Mouse (Mus musculus) ovary, postnatal 14 days (tissue): ENCODE measurements at regions not wholly inside any gene's neighbourhood (a gene's known extent, or its start where the extent isn't known, plus 50 kb on each side); places are given as distances from the start of the nearest gene placed in this dataset.

Experiments
- DNase-seq: peaks from one replicate; pipeline ENCODE4 v3.0.0; 2022; ENCODE audit warnings: low spot score

DNA sequence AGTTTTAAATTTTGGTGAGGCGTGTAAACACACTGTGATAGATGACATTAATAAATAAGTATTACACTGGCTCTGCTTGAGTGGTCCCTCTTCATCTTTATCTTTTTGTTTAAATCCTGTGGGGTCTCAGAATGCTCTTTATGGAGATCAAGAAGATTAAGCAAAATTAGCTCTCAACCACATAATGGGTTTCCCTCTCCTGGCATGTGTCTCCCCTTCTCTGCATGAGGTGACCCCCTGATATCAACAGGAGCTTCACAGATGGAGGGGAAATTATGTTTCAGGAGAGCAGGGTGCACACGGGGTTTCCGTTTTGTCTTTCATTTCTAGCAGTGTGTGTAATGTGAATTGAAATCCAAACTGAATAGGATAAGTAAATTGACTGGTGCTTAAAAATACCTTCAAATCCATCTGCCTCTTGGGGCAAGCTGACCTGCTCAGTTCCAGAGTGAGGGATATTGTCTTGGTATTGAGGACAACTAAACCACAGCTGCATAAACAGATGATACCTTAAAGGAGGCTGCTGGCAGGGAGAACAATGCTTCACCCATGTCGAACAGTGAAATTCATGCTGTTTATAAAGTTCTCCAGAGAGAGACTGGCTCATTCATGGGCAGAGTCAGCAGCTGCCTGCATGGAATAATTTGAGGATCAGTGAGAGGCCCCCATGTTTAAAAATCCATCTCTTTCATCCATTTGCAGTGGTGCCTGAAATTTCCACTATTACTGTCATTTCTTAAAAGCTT lies 518.3 kb upstream of the Nr2f1 start:
- no peak for DNase-seq

DNA sequence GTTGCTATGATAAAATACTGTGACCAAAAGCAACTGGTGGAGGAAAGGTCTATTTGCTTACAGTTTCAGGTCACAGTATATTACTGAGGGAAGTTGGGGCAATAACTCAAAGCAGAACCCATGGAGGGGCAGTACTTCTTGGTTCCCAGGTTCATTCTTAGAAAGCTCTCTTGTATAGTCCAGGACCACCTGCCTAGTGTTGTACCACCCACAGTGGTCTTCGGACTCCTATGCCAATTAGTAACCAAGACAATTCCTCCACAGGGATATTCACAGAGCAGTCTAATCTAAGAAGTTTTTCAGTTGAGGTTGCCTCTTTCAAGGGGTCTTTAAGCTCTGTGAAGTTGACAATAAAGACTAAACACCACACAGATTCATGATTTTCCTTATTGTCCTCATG lies 517.6 kb upstream of the Nr2f1 start:
- no peak for DNase-seq

DNA sequence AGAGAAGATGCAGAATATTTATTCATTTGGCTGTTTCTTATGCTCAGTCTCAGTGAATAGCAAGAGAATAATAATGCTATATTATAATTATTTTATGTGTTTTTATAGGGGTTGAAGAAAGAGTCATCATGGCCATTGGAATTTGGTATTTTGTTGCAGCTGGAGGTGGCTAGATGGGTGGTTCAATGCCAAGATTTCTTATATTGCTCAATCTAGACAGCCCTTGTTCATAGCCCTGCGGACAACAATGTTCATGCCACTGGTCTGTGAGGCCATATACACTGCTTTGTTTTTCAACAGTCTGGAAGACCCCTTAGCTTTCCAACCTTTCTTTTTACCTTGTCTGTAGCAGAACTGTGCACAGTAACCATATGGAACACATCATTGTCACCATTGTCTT lies 505.1 kb upstream of the Nr2f1 start:
- DNase-seq, result no peak

DNA sequence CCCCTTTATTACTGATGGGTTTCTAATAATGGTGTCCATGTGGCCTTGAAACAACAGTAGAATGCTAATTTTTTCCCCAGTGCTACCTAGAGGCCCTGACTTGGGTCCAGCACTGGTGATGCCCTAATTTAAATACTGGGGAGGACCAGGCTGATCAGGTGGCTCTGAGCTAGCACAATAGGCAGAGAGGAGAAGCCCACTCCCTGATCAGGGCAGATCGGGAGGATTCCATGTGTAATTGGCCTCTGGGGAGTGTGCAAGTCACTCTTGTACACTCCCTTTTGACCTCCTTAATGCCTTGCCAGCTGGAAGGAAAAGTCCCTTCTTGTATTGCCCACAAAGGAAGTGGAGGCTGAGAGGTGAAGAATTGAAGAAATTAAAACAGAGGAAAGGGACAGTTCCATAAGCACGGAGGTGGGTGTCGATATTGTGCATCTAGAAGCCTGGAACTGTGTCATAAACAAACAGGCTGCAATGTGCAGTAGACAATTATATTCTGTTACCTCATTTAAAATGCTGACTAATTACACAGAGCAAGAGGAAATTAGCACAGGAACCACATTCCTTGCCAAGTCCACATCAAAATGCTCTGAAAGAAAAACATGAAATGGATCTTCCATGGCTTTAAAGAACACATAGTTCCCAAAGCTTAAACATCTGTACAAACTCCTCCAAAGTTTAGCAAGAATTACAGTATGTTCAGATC lies 498.4 kb upstream of the Nr2f1 start:
- no peak for DNase-seq

DNA sequence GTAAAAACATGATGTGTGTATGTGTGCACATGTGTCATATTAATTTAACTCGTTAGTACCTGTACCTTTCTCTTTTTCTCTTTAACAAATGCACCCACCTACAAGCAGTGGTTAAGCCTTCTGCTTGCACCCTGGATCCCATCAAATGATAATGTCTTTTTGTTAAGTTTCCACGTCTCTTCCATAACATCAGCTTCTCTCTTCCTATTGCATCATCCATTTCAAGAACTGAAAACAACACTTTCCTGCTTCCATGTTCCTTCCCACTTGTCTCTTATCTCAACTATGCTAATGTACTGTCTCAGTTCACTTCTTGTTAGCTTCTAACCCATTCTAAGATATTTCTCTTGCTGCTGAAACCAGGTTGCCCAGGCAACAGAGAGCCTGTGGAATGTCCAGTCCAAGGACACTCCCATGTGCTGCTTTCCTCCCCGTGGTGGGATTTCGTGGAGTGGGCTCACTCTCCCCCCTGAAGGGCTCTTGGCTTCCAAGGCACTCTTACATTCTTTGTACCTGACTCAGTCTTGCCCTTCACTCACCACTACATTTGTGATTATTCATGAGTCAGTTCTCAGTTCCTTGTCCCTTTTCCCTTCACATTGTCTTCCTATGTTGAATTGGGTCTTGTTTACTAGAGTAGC lies 479.8 kb upstream of the Nr2f1 start:
- no peak for DNase-seq

DNA sequence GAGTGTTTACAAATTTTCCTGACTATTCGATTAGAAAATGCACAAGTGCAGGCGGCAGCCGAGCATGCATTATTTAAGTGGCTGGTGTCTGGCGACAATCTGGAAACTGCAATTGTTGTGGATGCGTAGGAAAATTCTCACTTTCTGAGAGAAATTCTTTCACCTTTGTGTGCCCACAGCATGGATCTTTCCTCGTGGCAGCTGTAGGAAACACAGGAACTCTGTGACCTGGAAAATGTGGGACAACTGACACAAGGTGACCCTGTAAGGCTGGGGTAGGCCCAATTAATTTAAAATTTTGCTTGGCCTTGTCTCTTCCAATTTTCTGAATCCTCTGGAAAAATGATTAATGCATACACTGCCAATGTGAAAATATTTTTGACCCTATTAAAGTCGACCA lies 478.7 kb upstream of the Nr2f1 start:
- no peak for DNase-seq

DNA sequence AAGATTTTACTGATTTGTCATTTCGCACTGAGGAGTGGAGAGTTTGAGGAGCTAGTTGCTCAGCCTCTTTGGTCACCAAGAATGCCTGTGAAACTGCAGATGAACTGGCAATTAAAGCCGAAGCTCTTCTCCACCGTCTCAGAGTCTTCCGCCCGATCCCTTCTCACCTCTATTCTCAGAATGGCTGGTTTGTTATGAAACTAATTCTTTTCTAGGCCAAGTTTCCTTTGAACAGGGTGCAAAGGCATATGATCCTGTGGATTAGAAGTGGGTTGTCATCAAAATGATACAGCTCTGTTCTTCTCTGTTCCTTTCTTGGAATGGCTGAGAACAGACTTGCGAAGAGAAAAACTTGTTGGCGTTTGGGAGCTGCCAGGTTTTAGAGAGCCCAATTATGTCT lies 458.7 kb upstream of the Nr2f1 start:
- no peak for DNase-seq

DNA sequence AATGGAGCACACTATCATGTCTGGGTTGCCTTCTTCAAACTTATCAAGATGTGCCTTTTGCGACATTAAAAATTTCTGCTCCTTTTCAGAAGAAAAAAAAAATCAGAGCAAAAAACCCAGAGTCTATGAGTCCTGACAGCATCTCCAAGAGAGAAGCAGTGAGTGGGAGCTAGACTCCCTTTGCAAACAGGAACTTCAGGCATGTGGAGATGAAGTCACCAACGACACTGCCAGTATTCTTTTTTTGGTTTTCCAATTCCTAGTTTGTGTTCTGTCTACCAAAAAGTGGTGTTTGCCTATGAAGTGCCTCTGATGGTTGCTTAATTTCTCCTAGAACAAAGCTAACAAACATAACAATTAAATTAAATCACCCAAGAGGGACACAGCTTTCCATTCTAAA lies 457.2 kb upstream of the Nr2f1 start:
- DNase-seq, result no peak

DNA sequence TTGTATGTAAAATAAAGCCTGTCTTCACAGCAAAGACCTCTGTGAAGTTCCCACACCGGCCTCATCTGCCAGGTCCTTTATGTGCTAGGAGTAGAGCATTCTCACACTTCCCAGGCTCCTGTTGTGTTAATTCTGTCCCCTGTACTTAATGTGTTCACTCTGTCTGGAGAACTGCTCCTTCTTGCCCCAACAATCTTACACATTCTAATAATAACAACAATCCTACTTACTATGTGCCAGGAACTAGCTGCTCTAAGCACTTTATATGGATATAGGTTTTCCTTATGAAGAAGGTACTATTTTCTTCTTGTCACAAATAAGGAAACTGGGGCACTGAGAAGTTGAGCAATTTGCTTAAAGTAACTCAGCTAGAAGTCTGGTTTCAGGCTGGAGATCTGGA lies 456.6 kb upstream of the Nr2f1 start:
- DNase-seq, result no peak

DNA sequence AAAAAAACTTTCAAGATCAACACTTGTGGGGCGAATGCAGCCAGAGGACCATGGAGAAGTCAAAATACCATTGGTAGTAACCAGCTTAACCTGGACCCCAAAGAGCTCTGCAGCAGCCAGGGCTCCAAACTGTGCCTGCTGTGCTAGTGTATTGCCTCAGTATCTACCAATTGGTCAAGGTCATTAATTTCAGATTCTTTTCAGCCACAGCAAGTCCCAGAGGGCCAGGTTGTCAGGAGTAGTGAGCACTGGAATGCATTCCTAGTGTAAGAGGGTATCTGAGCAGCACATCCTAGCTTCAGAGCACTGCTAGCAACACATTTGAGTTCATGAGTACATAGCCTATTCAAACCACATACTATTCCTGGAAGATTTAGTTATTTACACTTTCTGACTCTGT lies 451.3 kb upstream of the Nr2f1 start:
- DNase-seq, result no peak

DNA sequence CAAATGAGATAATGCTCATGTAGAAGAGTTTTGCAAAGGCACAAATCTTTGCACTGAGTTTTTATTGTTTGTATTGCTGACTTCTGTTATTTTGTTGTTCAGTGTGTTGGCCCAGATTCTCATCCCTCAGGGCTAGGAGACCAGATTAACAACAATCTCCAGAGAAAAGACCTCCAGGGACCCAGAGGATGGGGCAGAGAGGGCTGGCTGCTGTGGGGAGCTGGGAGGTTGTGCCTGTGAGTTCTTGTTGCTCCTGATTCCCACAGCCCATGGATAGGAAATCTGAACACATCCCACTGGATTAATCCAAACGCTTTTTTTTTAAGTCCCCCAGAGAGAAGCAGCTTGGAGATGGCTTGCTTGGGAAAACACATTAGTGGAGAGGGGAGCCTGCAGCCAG lies 445.0 kb upstream of the Nr2f1 start:
- no peak for DNase-seq

DNA sequence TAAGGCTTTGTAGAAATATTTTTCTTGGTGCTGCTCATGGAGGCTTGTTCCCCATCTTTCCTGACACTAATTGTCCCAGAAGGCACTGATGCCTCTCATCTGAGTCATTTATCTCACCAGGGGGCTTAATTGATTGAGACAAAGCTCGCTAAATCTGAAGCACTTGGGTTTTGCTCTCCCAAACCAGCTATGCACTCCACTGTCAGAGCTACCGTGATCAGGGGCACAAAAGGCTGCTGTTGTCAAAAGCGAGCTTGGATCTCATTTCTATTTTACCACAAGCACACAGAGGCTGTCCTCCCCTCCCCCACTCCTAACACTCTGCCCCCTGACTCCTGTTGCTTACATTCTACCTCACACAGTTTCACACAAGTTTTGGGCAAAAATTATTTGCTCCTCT lies 443.5 kb upstream of the Nr2f1 start:
- DNase-seq, result no peak

DNA sequence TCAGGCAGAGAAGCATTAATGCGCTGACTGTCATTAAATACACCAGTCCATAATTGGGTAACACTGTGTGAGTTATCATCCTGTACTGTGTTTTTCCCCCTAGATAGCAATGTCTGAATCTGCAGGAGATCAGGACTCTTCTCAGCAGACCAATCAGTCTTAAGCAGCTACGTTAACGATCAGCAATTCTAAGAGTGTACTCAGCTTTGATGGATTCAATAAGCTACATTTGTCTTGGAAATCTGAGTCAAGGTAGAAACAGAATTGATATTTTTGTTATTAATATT lies 442.8 kb upstream of the Nr2f1 start:
- no peak for DNase-seq

DNA sequence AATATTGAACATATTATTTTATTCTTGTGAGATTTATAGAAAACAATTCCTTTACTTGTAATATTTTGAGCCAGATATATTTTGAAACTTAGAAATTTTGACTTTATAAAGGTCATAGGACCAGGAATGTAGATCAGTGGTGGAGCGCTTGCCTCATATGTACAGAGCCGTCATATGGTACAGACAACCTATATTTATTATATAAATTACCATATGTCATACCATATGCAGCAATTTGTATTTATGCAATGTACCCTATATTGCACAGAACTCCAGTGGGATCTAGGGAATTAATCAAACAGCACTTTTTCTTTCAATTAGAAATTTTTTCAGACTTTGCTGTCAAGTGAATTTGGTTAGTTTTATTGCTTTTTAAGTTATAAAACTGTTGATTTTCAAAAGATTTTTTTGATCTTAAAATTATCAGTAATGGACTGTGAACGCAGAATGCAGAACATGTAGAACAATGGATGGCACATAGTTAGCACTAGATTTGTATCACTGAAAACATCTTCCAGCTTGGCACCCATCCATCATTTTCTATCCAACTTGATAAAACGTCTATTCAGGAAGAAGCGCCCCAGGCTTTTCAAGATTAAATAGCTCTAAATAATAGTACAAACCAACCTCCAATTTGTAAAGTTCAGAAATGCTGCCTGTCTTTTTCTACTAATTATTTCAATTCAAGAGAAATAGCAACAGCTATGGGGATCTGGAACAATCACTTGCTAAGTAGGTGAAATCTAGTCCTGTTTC lies 442.3 kb upstream of the Nr2f1 start:
- DNase-seq, result no peak

DNA sequence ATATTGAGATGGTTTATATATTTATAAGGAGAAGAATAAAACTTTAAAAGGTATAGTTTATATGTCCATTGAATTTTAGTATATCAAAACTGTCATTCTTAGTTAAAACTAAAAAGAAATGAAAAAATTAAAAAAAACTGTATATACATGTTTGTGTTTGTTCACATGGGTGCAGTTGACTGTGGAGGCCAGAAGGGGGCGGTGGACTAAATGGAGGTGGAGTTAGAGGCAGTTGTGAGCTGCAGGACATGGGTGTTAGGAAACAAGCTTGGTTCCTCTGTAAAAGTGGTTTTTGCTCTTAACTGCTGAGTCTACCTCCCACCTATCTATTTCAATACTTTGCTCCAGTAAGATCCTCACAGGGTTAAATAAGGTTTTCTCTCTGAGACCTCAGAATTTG lies 440.8 kb upstream of the Nr2f1 start:
- no peak for DNase-seq

DNA sequence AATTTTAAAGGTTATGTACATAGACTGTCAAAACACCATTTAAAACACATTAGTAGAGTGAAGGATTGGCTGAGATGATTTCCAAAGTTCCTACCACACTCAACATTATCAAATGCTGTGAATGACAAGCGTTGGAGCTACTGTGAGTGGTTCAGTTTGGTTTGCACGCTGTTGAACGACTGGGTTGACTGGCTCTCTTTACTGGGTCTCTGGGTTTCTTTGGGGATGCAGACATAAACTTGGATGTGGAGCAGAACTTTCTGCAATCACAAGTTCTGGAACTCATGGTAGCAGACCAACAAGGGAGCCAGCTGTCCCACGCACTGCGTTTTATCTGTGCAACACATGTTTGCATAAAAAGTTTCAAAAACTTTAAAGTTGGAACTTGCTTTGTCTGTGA lies 438.9 kb upstream of the Nr2f1 start:
- no peak for DNase-seq

DNA sequence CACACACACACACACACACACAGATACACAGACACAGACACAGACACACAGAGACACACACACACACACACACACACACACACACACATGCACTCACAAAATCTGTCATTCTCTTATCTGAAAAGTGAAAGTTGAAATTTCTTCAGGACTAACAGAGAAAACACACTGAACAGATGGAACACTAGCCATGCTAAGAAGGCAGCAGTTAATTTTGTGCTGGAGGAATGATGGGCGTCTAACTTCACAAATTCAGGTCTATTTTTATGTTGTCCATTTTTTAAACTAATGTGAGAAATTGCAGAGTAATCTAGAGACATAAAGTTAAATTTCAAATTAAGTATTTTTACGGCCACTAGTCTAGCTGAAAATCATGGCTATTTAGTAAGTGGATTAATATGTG lies 432.1 kb upstream of the Nr2f1 start:
- no peak for DNase-seq

DNA sequence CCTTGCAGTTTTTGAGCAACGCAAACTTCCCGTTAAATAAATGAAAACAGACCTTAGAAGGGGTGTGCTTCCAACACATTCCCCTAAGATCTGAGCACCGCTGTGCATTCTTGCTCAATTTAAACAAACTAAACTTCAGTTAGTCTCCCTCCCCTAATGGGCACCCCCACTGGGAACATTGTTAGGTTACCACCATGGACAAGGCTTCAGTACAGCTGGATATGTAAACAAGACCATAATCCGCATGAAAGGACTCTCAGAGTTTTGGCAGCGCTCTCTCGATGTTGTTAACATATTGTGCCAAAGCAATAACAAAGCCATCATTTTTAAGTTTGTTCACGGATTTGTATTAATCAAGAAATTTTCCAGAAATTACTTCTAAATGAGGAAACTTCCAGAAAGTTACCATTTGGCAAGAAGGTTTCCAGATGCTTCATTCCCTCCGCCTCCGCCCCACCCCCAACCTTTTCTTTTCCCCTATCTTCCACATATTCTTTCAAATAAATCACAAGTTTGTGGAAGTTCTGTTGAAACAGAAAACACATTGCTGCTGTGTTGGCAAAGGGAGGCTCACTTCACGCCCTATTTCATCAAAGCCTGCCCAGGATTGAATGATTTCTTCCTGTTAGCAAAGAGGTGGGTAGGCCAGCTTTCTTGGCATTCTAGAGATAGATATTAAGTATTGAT lies 429.6 kb upstream of the Nr2f1 start:
- no peak for DNase-seq

DNA sequence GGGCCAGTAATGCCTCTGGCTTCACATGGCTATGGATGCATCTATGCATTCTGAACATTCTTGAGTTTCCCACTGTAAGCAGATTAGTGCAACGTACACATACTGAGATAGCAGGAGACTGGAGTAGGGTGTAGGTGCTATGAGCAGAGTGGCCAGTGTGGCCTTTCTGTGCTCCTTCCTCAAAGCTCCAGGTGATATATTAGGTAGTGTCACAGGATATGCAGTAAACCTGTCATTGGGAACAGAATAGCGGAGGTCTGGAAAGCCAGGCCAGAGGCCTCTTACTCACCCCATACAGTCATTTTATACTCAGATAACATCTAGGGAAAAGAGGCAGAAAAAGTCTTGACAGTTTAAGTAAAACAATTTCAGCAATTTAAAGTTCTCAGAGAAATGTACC lies 424.1 kb upstream of the Nr2f1 start:
- no peak for DNase-seq

DNA sequence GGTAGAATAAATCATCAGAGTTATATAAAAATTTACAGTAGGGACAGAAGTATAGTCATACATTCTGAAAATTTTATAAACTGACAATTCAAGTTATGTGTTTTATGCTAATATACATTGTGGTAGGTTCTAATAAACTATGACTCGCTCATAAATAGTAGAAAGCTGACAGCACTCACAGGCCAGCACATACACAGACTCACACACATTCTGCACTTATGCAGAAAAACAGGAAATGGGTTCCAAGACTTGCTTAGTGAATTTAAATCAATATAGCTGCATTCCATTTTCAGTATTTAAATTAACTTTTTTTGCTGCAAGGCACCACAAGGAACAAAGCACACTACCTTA lies 403.3 kb upstream of the Nr2f1 start:
- no peak for DNase-seq

DNA sequence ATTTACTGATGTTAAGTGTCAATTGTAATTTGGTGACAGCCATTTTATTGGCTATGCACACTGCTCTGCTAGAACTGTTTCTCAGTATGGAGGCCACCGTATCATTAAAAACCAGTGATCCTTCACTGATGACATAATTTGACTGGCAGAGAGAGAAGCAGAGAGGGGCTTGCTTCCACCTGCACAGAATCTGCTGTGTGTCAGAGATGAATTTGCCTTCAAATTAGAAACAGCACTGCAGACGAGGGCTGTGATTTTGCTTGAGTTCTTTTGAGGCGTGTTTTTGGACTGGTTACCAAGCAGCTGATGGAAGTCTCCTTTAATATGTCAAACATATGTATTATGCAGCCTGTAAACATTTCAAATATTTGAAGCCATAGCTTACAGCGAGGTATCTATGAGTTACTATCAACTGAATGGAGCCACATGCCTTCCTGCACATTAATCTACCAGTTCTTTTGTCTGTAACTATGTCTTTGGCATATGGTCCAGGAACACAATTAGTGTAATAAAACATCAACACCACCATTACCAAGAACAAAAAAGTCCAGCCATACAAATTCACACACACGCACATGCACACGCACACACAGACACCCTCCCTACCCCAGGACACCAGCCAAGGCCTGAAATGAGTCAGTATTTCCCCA lies 402.8 kb upstream of the Nr2f1 start:
- no peak for DNase-seq
